Mouse (Mus musculus): ENCODE measurements around the gene Calhm5. TPM values are rescaled to one million over a fixed set of nuclear protein-coding genes. Genes with fewer than 3 reads are reported as not detected.

Calhm5 gene
- total RNA-seq, 2 experiments from 2014 or later: 2.8 to 3.1 TPM

GRCm38 (mm10) chr10:34074522-34075200, 21.7 kb downstream of the Calhm5 start:
- no peak for DNase-seq (ENCODE audit: low spot score in 2 of 2)

GRCm38 (mm10) chr10:34071650-34072049, 24.7 kb downstream of the Calhm5 start:
- no peak for DNase-seq (ENCODE audit: low spot score in 2 of 2)

GRCm38 (mm10) chr10:34070999-34071492, 25.3 kb downstream of the Calhm5 start:
- DNase-seq (ENCODE audit: low spot score in 2 of 2): no peak

GRCm38 (mm10) chr10:34069606-34070005, 26.7 kb downstream of the Calhm5 start:
- DNase-seq (ENCODE audit: low spot score in 2 of 2): no peak

- DNase-seq (ENCODE audit: low spot score in 2 of 2): no peak
Observed at GRCm38 (mm10) chr10:34066591-34066990, 29.7 kb downstream of the Calhm5 start.

- DNase-seq (ENCODE audit: low spot score in 2 of 2): no peak
Observed at GRCm38 (mm10) chr10:34053987-34054386, 42.3 kb downstream of the Calhm5 start.

- DNase-seq (ENCODE audit: low spot score in 2 of 2): no peak
Observed at GRCm38 (mm10) chr10:34044210-34044609, 52.1 kb downstream of the Calhm5 start, which contains the start of gene Calhm4. Gene Calhm4, minus strand, starts transcription at chr10:34044310.

Other genes starting within 250 kb of the Calhm5 start
- gene Sult3a1, start 238.8 kb downstream of the Calhm5 start, total RNA-seq (2021): not detected
- 1 to 10 TPM; 2.2 to 3.2 TPM for gene Rsph4a, start 191.4 kb downstream of the Calhm5 start, total RNA-seq (2021)
- 10 to 100 TPM; 16.7 to 17.4 TPM for gene Zup1, start 145.2 kb downstream of the Calhm5 start, total RNA-seq (2021)
- 100 to 1,000 TPM in 1 of 2 experiments, 10 to 100 TPM in 1; 99.0 to 111 TPM for gene Rwdd1, start 76.9 kb downstream of the Calhm5 start, total RNA-seq (2021)
- gene Trappc3l, start 58.9 kb downstream of the Calhm5 start, total RNA-seq (2021): under 1 TPM in 1 of 2 experiments, not detected in 1; 0.40 TPM
- not detected for gene Calhm4, start 52.2 kb downstream of the Calhm5 start, total RNA-seq (2021)
- gene Calhm6, start 31.5 kb upstream of the Calhm5 start, total RNA-seq (2021): under 1 TPM; 0.52 to 0.56 TPM
- 10 to 100 TPM in 1 of 2 experiments, 1 to 10 TPM in 1; 6.1 to 10.1 TPM for gene Dse, start 111.2 kb upstream of the Calhm5 start, total RNA-seq (2021)
- gene Tspyl1, start 185.7 kb upstream of the Calhm5 start, total RNA-seq (2021): 100 to 1,000 TPM; 175 to 185 TPM
- gene Tspyl4, start 200.9 kb upstream of the Calhm5 start, total RNA-seq (2021): 100 to 1,000 TPM; 420 to 434 TPM

All from left cerebral cortex, adult 18-20 months (tissue).